Mouse (Mus musculus): ENCODE data around the gene Gm49373. TPM values are rescaled to one million over a fixed set of nuclear protein-coding genes. Genes with fewer than 3 reads are reported as not detected.

Gm49373 gene
- total RNA-seq, 2 experiments from 2014 or later, result 0.31 to 0.32 TPM

Small RNA genes within 50 kb of the gene (microRNA-seq; reads per million reads assigned to microRNA genes)
- gene Mir1900 (0 reads per million in 2 experiments), gene Mir7082 (0 to 0.70 reads per million in 2 experiments)

Other genes starting within 250 kb of the Gm49373 start
- gene A230050P20Rik, start 204.5 kb downstream of the Gm49373 start, total RNA-seq (2021), result 1 to 10 TPM; 6.5 to 7.2 TPM
- gene Angptl6, start 193.4 kb downstream of the Gm49373 start, total RNA-seq (2021), result 1 to 10 TPM; 1.7 to 1.8 TPM
- gene Ppan, start 184.9 kb downstream of the Gm49373 start, total RNA-seq (2021), result 10 to 100 TPM; 13.2 to 13.9 TPM
- gene Eif3g, start 174.5 kb downstream of the Gm49373 start, total RNA-seq (2021), result 100 to 1,000 TPM; 109 to 113 TPM
- 10 to 100 TPM; 28.9 to 30.6 TPM for gene Dnmt1, start 113.2 kb downstream of the Gm49373 start, total RNA-seq (2021)
- 10 to 100 TPM; 10.2 to 11.0 TPM for gene S1pr2, start 96.3 kb downstream of the Gm49373 start, total RNA-seq (2021)
- 100 to 1,000 TPM; 103 to 104 TPM for gene Mrpl4, start 70.4 kb downstream of the Gm49373 start, total RNA-seq (2021)
- gene Icam1, start 57.1 kb downstream of the Gm49373 start, total RNA-seq (2021), result 1 to 10 TPM; 8.9 to 9.5 TPM
- gene Icam4, start 43.7 kb downstream of the Gm49373 start, total RNA-seq (2021), result under 1 TPM; 0.53 to 0.79 TPM
- gene Icam5, start 41.0 kb downstream of the Gm49373 start, total RNA-seq (2021), result under 1 TPM; 0.10 to 0.12 TPM
- not detected for gene Zglp1, start 6.0 kb downstream of the Gm49373 start, total RNA-seq (2021)
- 10 to 100 TPM; 29.3 to 31.7 TPM for gene Fdx1l, start 518 bp upstream of the Gm49373 start, total RNA-seq (2021)
- under 1 TPM; 0.64 to 0.77 TPM for gene Gm38431, start 18.9 kb upstream of the Gm49373 start, total RNA-seq (2021)
- 10 to 100 TPM; 38.6 to 39.4 TPM for gene Raver1, start 18.9 kb upstream of the Gm49373 start, total RNA-seq (2021)
- gene Tyk2, start 58.1 kb upstream of the Gm49373 start, total RNA-seq (2021), result 1 to 10 TPM; 8.9 to 9.5 TPM
- 100 to 1,000 TPM; 167 to 169 TPM for gene Cdc37, start 76.9 kb upstream of the Gm49373 start, total RNA-seq (2021)
- gene Pde4a, start 92.6 kb upstream of the Gm49373 start, total RNA-seq (2021), result 10 to 100 TPM; 21.3 to 28.2 TPM
- gene Keap1, start 166.3 kb upstream of the Gm49373 start, total RNA-seq (2021), result 10 to 100 TPM; 38.5 to 39.5 TPM
- gene S1pr5, start 175.3 kb upstream of the Gm49373 start, total RNA-seq (2021), result under 1 TPM; 0.41 to 0.50 TPM
- 10 to 100 TPM; 67.6 to 69.6 TPM for gene Atg4d, start 192.2 kb upstream of the Gm49373 start, total RNA-seq (2021)
- gene Kri1, start 214.9 kb upstream of the Gm49373 start, total RNA-seq (2021), result 10 to 100 TPM; 18.9 to 19.7 TPM
- gene Cdkn2d, start 218.3 kb upstream of the Gm49373 start, total RNA-seq (2021), result 10 to 100 TPM; 24.5 to 25.3 TPM
- not detected for gene Ap1m2, start 239.2 kb upstream of the Gm49373 start, total RNA-seq (2021)
- 10 to 100 TPM; 86.7 to 95.4 TPM for gene Slc44a2, start 247.6 kb upstream of the Gm49373 start, total RNA-seq (2021)